Mouse (Mus musculus) G1E (cell line): ENCODE data around the gene Rflna. TPM values are rescaled to one million over a fixed set of nuclear protein-coding genes. Genes with fewer than 3 reads are reported as not detected.

ENCODE experiments used
- ATAC-seq: 2 replicates; pipeline ENCODE4 v1.8.0; 2016; ENCODE audit warnings: mild to moderate bottlenecking; ENCODE audit not compliant: insufficient number of reproducible peaks, poor library complexity, low FRiP score, severe bottlenecking; ENCODE audit errors: extremely low read depth
- DNase-seq: peaks from one replicate; pipeline ENCODE4 v3.0.0; 2012; ENCODE audit warnings: low spot score
- H3K27me3 ChIP-seq: 2 replicates; pipeline ENCODE4 v1.6.1; 2012; ENCODE audit warnings: mild to moderate bottlenecking, low read length, inconsistent platforms; ENCODE audit not compliant: insufficient read depth
- H3K36me3 ChIP-seq: replicated peaks from 2 replicates; pipeline ENCODE3; 2012; ENCODE audit warnings: mild to moderate bottlenecking, inconsistent platforms
- H3K4me1 ChIP-seq: 2 replicates; pipeline ENCODE4 v1.6.1; 2012; ENCODE audit warnings: low read depth, low read length, inconsistent platforms, mixed read lengths; ENCODE audit not compliant: insufficient read depth
- H3K4me3 ChIP-seq: 2 replicates; pipeline ENCODE4 v1.5.1; 2012; ENCODE audit warnings: low read depth, mild to moderate bottlenecking, inconsistent platforms, low read length, moderate library complexity, mixed read lengths
- H3K9me3 ChIP-seq: replicated peaks from 2 replicates; pipeline ENCODE4 v1.6.1; 2012; ENCODE audit warnings: inconsistent platforms
- CTCF ChIP-seq: IDR thresholded peaks from 2 replicates; pipeline ENCODE4 v1.5.1; 2012; ENCODE audit warnings: low read depth, low read length, inconsistent platforms, mixed read lengths
- GATA1 ChIP-seq: IDR thresholded peaks from 2 replicates; pipeline ENCODE4 v1.6.1; 2012; ENCODE audit warnings: borderline replicate concordance, low read length, inconsistent platforms, mixed read lengths
- GATA2 ChIP-seq: IDR thresholded peaks from 2 replicates; pipeline ENCODE4 v1.6.1; 2012; ENCODE audit warnings: low read depth, low read length, inconsistent platforms, borderline replicate concordance
- POLR2AphosphoS5 ChIP-seq: IDR thresholded peaks from 2 replicates; pipeline ENCODE4 v1.6.1; 2012; ENCODE audit warnings: low read depth, low read length, inconsistent platforms; ENCODE audit not compliant: insufficient replicate concordance
- TAL1 ChIP-seq: conservative IDR thresholded peaks from 2 replicates; pipeline ENCODE4 v1.6.1; 2012; ENCODE audit warnings: low read depth, low read length, inconsistent platforms, mixed read lengths
- polyA plus RNA-seq: library from polyadenylated mRNA; stranded (reverse); fragments of >175 nt; gene quantifications from 2 replicates; pipeline ENCODE4 v1.2.3, GENCODE M21; 2012
- total RNA-seq, 2 experiments: library from RNA; stranded (forward) in 1 of 2; stranded (reverse) in 1 of 2; fragments of 200-1000 nt in 1 of 2; fragments of >200 nt in 1 of 2; fragmentation: Nextera tagmentation in 1 of 2; gene quantifications; 2 replicates each; pipeline ENCODE4 v1.2.3; 2014 to 2017

The Rflna gene
- total and polyA plus RNA-seq, 3 experiments: not detected

DNA sequence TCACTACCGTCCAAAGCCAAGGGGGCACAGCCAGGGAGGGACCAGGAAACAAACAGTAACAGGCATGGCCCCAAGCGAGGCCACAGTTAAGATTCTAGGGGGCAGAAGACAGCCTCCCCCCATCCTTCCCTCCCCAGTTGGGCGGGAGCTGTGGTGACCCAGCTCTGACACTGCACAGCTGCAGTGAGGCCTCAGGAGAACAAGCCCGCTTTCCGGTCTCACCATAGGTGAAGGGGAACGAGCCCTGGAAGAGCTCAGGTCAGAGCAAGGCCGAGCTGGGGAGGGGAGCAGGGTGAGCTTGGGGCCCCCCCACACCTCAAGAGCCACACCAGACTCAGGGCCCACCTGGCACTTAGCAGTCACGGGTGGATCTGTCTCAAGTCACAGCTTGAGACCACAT is 52.9 kb downstream of the Rflna start:
- no peaks in the 10 kb centered on the region for H3K36me3 ChIP-seq
- TF ChIP-seq GATA1 (no peak), GATA2 (no peak), TAL1 (no peak), CTCF (no peak), POLR2AphosphoS5 (no peak)
- H3K4me1 ChIP-seq: no peaks in the 10 kb centered on the region
- no peaks in the 10 kb centered on the region for H3K27me3 ChIP-seq
- DNase-seq (no peak), ATAC-seq (no peak)
- H3K4me3 ChIP-seq: no peak overlapping the region
- peaks cover 99% of the 10 kb centered on the region for H3K9me3 ChIP-seq

DNA sequence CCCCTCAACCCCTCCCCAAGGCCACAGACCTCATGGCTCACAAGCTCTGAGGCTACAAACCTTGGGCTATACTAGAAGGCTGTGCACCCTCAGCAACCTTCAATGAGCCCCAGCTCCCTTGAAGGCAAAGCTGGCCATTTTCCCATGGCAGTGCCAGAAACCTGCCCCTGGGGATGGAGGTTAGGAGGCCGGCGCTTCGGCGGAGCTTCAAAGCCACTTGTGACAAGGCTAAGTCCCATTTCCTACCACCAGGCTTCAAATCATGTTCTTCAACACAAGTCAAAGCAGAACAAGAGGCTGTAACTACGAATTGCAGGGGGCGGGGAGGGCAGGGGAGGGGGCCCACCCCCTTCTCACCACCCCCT is 53.3 kb downstream of the Rflna start:
- ATAC-seq (no peak), DNase-seq (no peak)
- Histone ChIP-seq H3K9me3 (peaks cover 100% of the 10 kb centered on the region), H3K27me3 (no peaks in the 10 kb centered on the region), H3K36me3 (no peaks in the 10 kb centered on the region), H3K4me1 (no peaks in the 10 kb centered on the region), H3K4me3 (no peak overlapping the region)
- TF ChIP-seq CTCF: no peak
- no peak for TF ChIP-seq GATA2
- no peak for TF ChIP-seq POLR2AphosphoS5
- no peak for TF ChIP-seq GATA1
- TF ChIP-seq TAL1: no peak

DNA sequence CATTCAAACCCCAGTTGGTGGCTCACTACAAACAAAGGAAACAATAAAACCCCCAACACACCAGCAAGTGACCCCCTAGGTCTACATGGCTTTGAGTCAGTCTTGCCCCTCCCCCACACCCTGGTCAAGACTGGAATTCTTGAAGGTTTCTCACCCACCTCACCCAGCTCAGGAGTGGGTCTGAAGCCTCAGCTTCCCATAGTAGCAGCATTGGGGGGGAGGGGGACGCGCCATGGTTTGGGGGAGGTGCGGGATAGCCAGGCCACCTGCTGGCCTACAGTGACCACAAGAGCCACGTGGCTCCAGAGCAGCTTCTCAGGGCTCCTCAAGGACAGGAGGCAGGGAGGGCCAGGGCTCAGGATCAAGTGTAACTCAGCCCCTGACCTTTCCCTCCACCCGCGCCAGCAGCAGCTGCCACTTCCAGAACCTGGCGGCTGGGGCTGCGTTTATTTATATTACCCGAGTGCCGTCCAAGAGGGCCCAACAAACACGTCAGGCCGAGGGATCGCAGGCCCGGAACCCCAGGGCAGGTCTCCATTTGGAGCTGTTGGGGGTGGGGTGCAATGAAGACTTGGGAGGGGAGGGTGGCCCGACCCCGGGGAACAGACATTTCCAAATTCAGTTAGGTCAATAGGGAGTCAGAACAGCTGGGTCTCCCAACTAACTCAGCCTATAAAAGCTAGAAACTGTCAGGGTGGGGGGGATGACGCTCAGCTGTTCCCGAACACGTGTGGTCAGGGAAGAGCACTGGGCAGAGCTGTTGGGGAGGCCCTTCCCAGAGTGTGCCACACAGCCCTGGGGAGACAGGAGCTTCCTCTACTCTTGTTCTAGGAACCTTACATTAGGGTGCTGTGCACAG is 53.9 kb downstream of the Rflna start:
- H3K4me1 ChIP-seq: no peaks in the 10 kb centered on the region
- peaks cover 100% of the 10 kb centered on the region for H3K9me3 ChIP-seq
- H3K4me3 ChIP-seq: no peak overlapping the region; the same call in 1 of the 2 replicates
- ATAC-seq (no peak), DNase-seq (no peak)
- TF ChIP-seq CTCF (no peak), TAL1 (no peak), POLR2AphosphoS5 (no peak), GATA2 (no peak), GATA1 (no peak)
- H3K36me3 ChIP-seq: no peaks in the 10 kb centered on the region
- no peaks in the 10 kb centered on the region for H3K27me3 ChIP-seq

DNA sequence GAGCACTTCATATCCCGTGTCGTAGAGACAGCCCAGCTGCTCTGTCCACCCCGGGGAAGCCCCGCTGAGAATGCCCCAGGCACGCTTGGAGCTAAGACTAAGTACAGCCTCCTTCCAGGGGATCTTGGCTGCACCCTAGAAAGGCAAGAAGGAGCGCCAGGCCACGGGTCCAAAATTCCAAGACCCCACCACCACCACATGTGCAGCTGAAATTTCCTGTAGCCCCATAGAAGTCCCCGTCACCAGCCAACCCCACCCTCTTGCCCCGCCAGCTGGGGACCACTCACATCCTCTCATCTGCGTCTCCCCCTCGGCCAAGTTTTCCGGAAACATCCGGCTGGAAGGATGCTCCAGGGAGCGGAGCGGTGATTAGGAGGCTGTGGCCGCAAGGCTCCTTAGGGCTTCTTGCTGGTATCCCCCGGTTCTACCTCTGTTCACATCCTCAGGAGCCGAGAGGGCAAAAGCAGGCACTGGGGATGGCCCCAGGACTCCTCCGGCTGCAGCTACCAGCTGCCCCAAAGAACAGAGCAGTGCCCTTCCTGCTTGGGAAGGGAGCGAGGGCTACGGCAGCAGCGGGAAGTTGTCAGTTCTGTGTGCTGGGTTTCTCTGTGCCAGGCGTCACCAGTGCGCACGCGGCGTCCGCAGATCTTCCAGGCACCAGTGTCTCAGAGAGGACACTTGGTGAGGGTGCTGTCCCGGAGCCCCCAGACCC is 54.7 kb downstream of the Rflna start:
- no peaks in the 10 kb centered on the region for H3K36me3 ChIP-seq
- no peak for ATAC-seq

DNA sequence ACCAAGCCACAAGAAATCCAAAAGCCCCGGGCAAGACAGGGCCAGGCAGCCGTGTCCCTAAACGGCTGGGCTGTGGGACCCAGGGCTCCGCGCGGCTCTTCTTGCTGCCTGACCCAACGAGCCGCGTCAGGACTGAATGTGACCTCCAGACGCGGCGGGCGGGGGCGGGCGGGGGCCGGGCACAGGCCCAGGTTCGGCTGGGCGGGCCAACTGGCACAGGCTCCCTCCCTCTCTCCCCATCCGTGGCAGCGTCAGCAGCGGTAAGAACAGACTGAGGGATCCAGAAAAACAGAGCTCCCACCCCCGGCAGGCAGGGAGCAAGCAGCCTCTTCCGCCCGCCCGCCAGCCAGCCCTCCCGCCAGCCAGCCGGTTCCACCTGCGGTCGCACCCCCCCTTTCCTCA is 55.2 kb downstream of the Rflna start:
- Histone ChIP-seq H3K4me1 (no peaks in the 10 kb centered on the region), H3K36me3 (no peaks in the 10 kb centered on the region), H3K9me3 (peaks cover 98% of the 10 kb centered on the region), H3K4me3 (no peak overlapping the region; the same call in 1 of the 2 replicates), H3K27me3 (no peaks in the 10 kb centered on the region)
- DNase-seq (no peak), ATAC-seq (no peak)
- no peak for TF ChIP-seq GATA1
- no peak for TF ChIP-seq CTCF
- no peak for TF ChIP-seq POLR2AphosphoS5
- no peak for TF ChIP-seq TAL1
- no peak for TF ChIP-seq GATA2

More for the DNA sequence above, 54.7 kb downstream of the Rflna start:
- DNase-seq: no peak
- no peak for TF ChIP-seq TAL1
- no peak for TF ChIP-seq GATA2
- TF ChIP-seq POLR2AphosphoS5: no peak
- TF ChIP-seq GATA1: no peak
- no peak for TF ChIP-seq CTCF
- Histone ChIP-seq H3K4me1 (no peaks in the 10 kb centered on the region), H3K27me3 (no peaks in the 10 kb centered on the region), H3K4me3 (no peak overlapping the region; the same call in 1 of the 2 replicates), H3K9me3 (peaks cover 98% of the 10 kb centered on the region)

Other genes starting within 250 kb of the Rflna start
- gene Ccdc92, start 140.8 kb upstream of the Rflna start, total RNA-seq (2014; fragmentation: Nextera tagmentation): 1.1 TPM in 1 of 2 replicates, not detected in the other
- 0.93 and 1.5 TPM in 2 replicates for gene Ccdc92, start 140.8 kb upstream of the Rflna start, total RNA-seq (2017)
- gene Ccdc92, start 140.8 kb upstream of the Rflna start, polyA plus RNA-seq: 1.2 and 1.5 TPM in 2 replicates
- 38.8 and 41.7 TPM in 2 replicates for gene Zfp664, start 140.5 kb upstream of the Rflna start, total RNA-seq (2014; fragmentation: Nextera tagmentation)
- gene Zfp664, start 140.5 kb upstream of the Rflna start, total RNA-seq (2017): 29.7 and 32.0 TPM in 2 replicates
- 45.7 and 55.0 TPM in 2 replicates for gene Zfp664, start 140.5 kb upstream of the Rflna start, polyA plus RNA-seq
- not detected in 2 replicates for gene Ncor2, start 176.0 kb downstream of the Rflna start, total RNA-seq (2014; fragmentation: Nextera tagmentation)
- gene Ncor2, start 176.0 kb downstream of the Rflna start, total RNA-seq (2017): not detected in 2 replicates
- 0.09 and 0.10 TPM in 2 replicates for gene Ncor2, start 176.0 kb downstream of the Rflna start, polyA plus RNA-seq